Mouse (Mus musculus) intestine, embryonic 14.5 days (tissue): ENCODE data around the gene Vmn1r70. TPM values are rescaled to one million over a fixed set of nuclear protein-coding genes. Genes with fewer than 3 reads are reported as not detected.

Experiments used
- ATAC-seq: fragments of 200-750 bp; cut with Nextera tagmentation; replicated peaks from 2 replicates; pipeline ENCODE4 v1.8.0; 2017; ENCODE audit warnings: low read depth, moderate number of reproducible peaks, moderate TSS enrichment, moderate library complexity; ENCODE audit not compliant: low FRiP score, low TSS enrichment
- DNase-seq: peaks from one replicate; pipeline ENCODE4 v3.0.0-alpha.2; 2018; ENCODE audit warnings: low spot score
- H3K27ac ChIP-seq: fragments of 300-500 bp; sonication (generic); 2 replicates; pipeline ENCODE4 v1.5.1; 2014; ENCODE audit warnings: low read depth, mild to moderate bottlenecking, control low read depth
- H3K27me3 ChIP-seq: fragments of 300-500 bp; sonication (generic); replicated peaks from 2 replicates; pipeline ENCODE4 v1.6.1; 2014; ENCODE audit warnings: low read length, control low read depth; ENCODE audit not compliant: control insufficient read depth, insufficient read depth
- H3K36me3 ChIP-seq: fragments of 300-500 bp; sonication (generic); 2 replicates; pipeline ENCODE4 v1.6.1; 2014; ENCODE audit warnings: low read length, control low read depth; ENCODE audit not compliant: control insufficient read depth, insufficient read depth
- H3K4me1 ChIP-seq: fragments of 300-500 bp; sonication (generic); replicated peaks from 2 replicates; pipeline ENCODE4 v1.6.1; 2014; ENCODE audit warnings: low read length, control low read depth, mixed read lengths; ENCODE audit not compliant: control insufficient read depth, insufficient read depth
- H3K4me2 ChIP-seq: fragments of 300-500 bp; sonication (generic); 2 replicates; pipeline ENCODE4 v1.6.1; 2014; ENCODE audit warnings: low read length
- H3K4me3 ChIP-seq: fragments of 300-500 bp; sonication (generic); 2 replicates; pipeline ENCODE4 v1.5.1; 2014; ENCODE audit warnings: low read depth, low read length, control low read depth, mixed read lengths
- H3K9ac ChIP-seq: fragments of 300-500 bp; sonication (generic); 2 replicates; pipeline ENCODE4 v1.6.1; 2014; ENCODE audit warnings: mild to moderate bottlenecking, low read length
- H3K9me3 ChIP-seq: fragments of 300-500 bp; sonication (generic); 2 replicates; pipeline ENCODE4 v1.6.1; 2016; ENCODE audit warnings: low read length, control low read depth; ENCODE audit not compliant: control insufficient read depth
- WGBS: fragments of 180-500 bp; shearing (Covaris S2); extraction: QIAGEN DNeasy Blood & Tissue Kit; methylation state at CpG from one replicate; pipeline ENCODE4 v1.1.7; 2014; 5-methylcytosine and 5-hydroxymethylcytosine counted together
- polyA plus RNA-seq: library from polyadenylated mRNA; unstranded; fragments of >200 nt; fragmentation: Nextera tagmentation; extraction: Ambion mirVana; gene quantifications from 2 replicates; pipeline ENCODE4 v1.2.1, GENCODE M21; 2014

Gene Vmn1r70
- polyA plus RNA-seq, result not detected in 2 replicates

DNA sequence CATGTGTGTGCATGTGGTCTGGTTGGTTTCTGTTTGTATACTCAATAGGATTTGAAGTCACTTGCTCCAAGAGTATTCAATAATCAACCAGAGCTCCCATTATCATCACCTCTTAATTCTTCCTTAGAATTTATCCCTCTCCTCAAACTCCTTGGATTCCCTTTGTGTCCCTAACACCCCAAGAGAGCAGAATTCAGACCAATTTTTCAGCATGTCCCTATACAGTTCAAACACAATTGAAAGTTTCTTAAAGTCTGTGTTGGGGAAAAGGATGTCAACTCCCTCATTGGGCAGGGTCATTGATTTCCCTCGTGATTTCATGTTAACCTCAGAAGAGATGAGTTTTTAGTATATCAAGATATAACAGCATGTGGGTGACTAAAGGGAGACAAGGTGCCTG is at the start of gene Vmn1r70:
Gene Vmn1r70 (plus strand): TSS at position 301 of the 400 bp plus-strand sequence.
- Histone ChIP-seq H3K4me1 (no peaks in the 10 kb centered on the region), H3K4me2 (no peak within 1 kb of the TSS), H3K27ac (no peak within 1 kb of the TSS), H3K9me3 (peaks cover 14% of the 10 kb centered on the region; the same call in 1 of the 2 replicates), H3K4me3 (no peak within 1 kb of the TSS), H3K27me3 (no peaks in the 10 kb centered on the region), H3K9ac (no peak within 1 kb of the TSS), H3K36me3 (no peaks in the 10 kb centered on the region)
- 62% methylated on average over 1 of the region's 1 CpGs for WGBS
- no peak for DNase-seq
- no peak for ATAC-seq

DNA sequence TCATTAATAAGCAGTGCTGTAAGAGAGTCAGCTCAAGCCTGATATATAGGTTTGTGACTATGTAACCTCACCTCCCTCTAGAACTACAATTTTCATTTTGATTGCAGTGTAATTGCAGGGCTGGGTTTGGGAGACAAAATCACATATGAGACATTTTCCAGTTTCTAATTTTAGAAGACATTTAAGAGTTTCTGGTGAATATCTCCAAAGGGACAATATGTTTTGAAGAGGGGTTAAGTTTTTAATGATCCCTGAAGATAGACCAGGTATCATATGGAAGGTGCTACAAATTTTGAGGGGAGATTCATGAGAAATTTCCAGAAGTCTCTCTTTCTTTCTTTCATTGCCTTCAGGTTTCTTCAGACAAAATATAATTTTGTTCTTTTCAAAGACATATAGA is 17.8 kb upstream of the Vmn1r70 start, which contains the start of gene Vmn1r69:
Gene Vmn1r69 (minus strand): TSS at position 101 of the 400 bp plus-strand sequence.
- Histone ChIP-seq H3K4me2 (no peak within 1 kb of the TSS), H3K4me1 (no peaks in the 10 kb centered on the region), H3K27me3 (no peaks in the 10 kb centered on the region), H3K36me3 (no peaks in the 10 kb centered on the region), H3K4me3 (no peak within 1 kb of the TSS), H3K9ac (no peak within 1 kb of the TSS), H3K27ac (no peak within 1 kb of the TSS), H3K9me3 (peaks cover 4% of the 10 kb centered on the region)
- DNase-seq (no peak), ATAC-seq (no peak)

Other genes starting within 250 kb of the Vmn1r70 start
- not detected in 2 replicates for gene Vmn1r67, start 188.2 kb upstream of the Vmn1r70 start, polyA plus RNA-seq
- 11.1 and 14.8 TPM in 2 replicates for gene Zik1, start 136.1 kb upstream of the Vmn1r70 start, polyA plus RNA-seq
- not detected in 2 replicates for gene Vmn1r68, start 73.0 kb upstream of the Vmn1r70 start, polyA plus RNA-seq
- gene Vmn1r69, start 17.9 kb upstream of the Vmn1r70 start, polyA plus RNA-seq, result not detected in 2 replicates
- not detected in 2 replicates for gene Nlrp4b, start 56.3 kb downstream of the Vmn1r70 start, polyA plus RNA-seq
- not detected in 2 replicates for gene Vmn1r71, start 122.8 kb downstream of the Vmn1r70 start, polyA plus RNA-seq